Mouse (Mus musculus) layer of hippocampus, adult 18-20 months (tissue): ENCODE measurements around the gene Thsd4. TPM values are rescaled to one million over a fixed set of nuclear protein-coding genes. Genes with fewer than 3 reads are reported as not detected.

Source experiments
- DNase-seq, 2 experiments: peaks; one replicate each; pipeline ENCODE4 v3.0.0; 2022; ENCODE audit warnings: low spot score in 2 of 2
- total RNA-seq, 2 experiments: library from RNA; stranded (reverse); gene quantifications; 2 replicates each; pipeline ENCODE4 v1.2.3; 2021

Gene Thsd4
- total RNA-seq, 2 experiments from 2014 or later = 18.9 to 22.2 TPM

DNA sequence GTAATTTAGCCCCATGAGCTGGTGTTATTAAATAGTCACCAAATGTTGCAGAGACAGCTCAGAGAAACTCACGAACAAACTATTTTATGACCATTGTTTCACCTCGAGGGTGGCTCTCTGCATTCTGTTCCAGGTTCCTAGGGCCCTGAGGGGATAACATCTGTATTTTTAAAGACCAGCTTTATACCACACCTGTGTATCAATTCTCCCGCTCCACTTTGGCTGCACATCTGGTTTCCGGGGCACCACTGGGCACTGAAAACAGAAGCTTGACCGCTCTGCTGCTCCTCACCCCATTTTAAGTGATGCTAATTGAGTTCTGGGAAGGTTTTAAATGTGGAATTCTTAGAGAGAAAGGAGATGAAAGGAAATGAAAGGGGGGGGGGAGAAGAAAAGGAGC is 429.4 kb downstream of the Thsd4 start:
- no peak for DNase-seq

DNA sequence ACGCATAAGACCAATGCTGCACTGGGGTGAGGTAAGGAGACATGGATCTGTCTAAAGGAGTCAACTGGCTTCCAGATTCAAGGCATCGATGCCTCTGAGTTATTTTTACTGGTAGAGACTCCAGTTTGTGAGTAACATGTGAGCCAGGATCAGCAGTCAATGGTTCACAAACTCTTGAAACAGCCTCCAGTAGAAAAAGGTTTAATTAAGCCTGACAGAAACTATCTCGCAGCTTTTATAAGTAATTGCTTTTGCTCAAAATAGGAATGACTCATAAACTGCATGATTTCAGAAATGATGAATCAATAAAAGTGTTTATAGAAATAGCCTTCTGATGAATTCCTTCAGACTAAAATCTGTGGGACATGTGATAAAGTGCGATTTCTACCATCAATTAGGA is 432.4 kb downstream of the Thsd4 start:
- peak in 1 of 2 experiments; percentile 5 for DNase-seq

GRCm38 (mm10) chr9:60088101-60088500 is 433.7 kb downstream of the Thsd4 start:
- DNase-seq = peak in 1 of 2 experiments; percentile 18

- DNase-seq = no peak
These were observed 439.7 kb downstream of the Thsd4 start for GRCm38 (mm10) chr9:60082107-60082581.

GRCm38 (mm10) chr9:60077761-60078160 is 444.1 kb downstream of the Thsd4 start:
- DNase-seq = no peak

DNA sequence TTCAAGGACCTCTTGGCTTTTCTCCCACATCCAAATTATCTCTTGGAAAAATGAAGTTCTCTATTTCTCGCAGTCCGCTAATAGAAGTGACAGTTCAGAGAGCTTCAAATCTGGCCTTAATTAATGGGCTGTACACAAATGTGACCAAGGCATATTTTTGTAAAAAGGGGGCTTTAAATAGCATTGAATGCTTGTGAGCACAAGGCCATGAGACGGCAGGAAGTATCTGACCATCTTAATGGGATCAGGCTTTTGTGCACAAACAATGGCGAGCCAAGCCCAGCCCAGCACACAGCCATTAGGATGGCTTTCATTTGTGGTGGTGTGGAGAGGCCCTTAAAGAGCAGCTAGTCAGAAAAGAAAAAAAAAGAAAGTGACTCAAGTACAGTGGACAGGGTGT is 445.4 kb downstream of the Thsd4 start:
- DNase-seq = no peak

DNA sequence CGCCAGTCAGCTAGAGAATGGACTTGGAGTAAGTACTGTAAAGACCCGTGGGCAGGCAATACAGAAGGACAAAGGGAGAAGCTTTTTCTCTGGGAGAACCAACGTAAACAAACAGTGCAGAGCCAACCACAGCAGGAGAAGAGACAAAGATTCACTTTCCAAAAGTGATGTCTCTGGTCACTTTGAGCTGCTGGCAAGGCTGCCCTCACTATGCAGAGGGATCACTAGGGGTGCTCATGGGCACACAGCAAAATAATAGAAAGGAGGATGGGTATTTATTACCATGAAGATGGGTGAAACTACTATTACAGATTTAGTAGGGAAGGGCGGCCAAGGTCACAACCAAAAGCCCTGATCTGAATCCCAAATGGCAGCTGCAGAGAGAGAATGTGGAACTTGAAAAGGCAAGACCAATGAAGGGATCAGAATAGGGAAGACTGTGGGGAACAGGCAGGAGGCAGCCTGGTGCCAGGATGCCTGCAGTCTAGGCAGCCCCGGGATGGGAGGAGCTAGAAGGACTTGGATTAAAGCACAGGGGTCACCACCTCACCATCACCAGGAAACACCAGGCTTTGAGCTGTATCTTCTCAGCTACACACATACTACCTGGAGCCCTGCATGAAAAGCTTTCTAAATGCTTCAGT is 450.1 kb downstream of the Thsd4 start:
- no peak for DNase-seq

- DNase-seq = no peak
These were observed 454.6 kb downstream of the Thsd4 start for GRCm38 (mm10) chr9:60067241-60067640.

- DNase-seq = no peak
These were observed 456.7 kb downstream of the Thsd4 start for GRCm38 (mm10) chr9:60065184-60065583.

DNA sequence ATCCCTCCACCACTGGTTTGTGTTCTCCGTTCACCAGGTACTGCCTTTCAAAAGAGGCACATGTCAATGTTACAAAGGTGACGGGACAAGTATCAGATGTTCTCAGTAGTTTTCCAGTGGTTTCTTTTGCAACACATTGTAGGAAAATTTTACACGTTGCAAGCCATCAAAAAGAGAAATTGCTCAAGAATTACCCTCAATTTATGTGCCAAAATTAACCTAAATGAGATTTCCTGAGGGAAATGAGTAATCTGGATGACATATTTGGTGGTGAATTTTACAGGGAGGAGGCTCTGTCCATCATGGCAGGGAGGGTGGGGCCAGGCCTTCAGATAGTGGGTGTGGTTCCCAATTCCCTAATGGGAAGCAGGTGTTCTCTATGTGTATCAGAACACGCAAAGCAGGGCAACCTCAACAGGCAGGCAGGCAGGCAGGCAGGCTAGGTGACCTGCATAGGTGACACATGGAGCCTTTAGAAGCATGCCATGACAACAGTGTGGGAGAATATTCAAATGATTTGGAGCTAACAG is 458.6 kb downstream of the Thsd4 start:
- peak in 1 of 2 experiments; percentile 11 for DNase-seq

GRCm38 (mm10) chr9:60056131-60056530 is 465.7 kb downstream of the Thsd4 start:
- DNase-seq = no peak

GRCm38 (mm10) chr9:60054951-60055350 is 466.9 kb downstream of the Thsd4 start:
- peak; percentile 48 to 75 for DNase-seq

DNA sequence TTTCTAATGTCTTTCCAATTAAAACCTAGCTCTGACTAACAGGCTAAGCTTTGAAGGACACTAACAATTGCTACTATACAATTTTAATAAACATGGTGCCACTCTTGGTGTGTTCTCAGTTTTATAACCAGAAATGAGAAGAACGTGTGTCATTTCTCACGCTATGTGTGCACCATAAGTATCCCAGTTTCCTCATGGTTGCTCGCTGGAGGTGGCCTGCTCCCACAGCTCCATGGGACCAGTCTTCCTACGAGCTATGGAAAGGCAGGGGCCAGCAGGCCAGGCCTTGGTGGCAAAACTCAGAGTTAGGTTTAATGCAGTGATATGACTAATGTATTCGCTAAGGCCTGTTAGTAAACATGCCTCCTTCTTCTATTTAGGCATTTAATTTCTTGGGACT is 468.7 kb downstream of the Thsd4 start:
- DNase-seq = no peak

- DNase-seq = no peak
These were observed 469.4 kb downstream of the Thsd4 start for GRCm38 (mm10) chr9:60052415-60052814.

DNA sequence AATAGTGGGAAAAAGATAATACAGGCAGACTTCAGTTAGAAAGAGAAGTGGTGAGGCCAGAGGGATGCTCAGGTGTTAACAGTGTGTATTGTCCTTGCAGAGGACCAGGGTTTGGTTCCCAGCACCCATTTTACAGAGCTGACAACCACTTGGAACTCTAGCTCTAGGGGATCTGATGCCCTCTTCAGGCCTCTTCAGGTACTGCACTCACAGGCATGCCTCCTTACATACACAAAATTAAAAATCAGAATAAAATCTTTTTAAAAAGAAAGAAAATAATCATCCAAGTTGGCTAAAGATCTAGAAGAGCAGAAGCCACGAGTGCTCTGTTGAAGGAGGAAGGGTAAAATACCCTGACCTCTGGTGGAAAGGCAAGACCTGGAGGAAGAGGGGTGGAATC is 478.7 kb downstream of the Thsd4 start:
- no peak for DNase-seq

DNA sequence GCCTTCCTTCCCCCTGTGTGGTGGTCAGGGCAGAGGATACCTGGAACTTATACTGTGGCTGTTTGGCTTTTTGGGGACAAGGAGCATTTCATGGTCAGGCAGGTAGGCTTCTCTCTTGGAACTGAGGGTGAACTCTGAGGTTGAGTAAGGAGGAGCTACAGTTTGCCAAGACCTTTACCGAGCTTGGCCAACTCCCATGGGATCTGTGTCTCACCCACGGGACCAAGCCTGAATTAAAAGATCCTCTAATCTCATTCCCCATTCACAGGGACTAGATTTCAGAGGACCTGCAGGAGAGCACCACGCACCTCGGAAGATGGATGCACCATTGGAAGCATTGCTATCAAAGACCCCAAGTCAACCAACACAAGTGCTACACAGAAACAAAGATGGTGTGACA is 487.0 kb downstream of the Thsd4 start:
- DNase-seq = no peak

- no peak for DNase-seq
These were observed 494.6 kb downstream of the Thsd4 start for GRCm38 (mm10) chr9:60027234-60027633.

DNA sequence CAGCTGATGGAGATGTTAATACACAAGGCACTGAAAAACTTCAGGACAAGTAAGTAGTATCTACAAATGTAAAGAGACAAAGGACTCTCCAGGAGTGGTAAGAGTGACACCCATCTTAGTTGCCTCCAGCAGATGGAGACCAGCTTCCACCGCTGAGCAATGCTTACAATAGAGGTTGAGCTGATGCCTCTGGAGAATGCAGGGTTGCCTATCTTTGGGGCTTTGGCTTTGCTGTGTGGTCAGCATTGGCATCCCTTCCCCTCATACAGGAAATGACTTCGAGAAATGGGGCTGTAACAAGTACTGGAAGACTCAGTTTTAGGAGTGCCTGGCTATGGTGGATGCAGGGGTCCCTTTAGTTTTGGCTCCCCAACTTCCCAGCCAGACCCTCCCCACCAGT is 495.1 kb downstream of the Thsd4 start:
- no peak for DNase-seq

DNA sequence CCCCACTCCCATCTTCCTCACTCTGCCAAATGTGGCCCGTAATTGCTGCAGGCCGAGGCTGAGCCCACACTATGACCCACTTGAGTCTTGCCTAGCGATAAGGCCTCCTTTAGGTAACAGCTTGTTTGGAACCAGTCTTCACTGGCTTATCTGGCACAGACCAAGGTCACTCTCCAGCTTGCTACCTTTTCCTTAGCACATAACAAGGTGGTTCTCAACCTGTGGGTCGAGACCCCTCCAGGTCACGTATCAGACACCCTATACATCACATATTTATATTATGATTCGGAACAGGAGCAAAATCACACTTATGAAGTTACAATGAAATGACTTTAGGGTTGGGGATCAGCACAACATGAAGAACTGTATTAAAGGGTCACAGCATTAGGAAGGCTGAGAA is 495.9 kb downstream of the Thsd4 start:
- DNase-seq = no peak

GRCm38 (mm10) chr9:60024971-60025370 is 496.9 kb downstream of the Thsd4 start:
- DNase-seq = no peak

GRCm38 (mm10) chr9:60024545-60024944 is 497.3 kb downstream of the Thsd4 start:
- DNase-seq = no peak

DNA sequence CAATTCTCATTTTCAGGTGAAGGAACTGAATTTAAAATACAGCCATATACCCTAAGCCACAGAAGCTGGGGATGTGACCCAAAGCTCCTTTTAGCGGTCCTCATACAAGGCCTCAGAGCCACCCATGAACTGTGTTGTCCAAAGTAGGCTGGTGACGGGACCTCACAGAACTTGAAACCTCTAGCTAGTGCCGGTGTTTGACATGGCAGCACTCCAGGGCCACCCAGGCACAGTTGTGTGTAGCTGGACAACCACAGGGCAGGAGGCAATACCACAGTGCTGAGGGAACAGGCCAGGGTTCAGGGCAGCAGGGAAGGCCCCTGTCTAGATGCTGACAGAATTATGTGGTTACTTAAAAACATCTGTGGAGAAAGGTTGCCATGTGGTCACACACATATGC is 499.5 kb downstream of the Thsd4 start:
- DNase-seq = no peak

GRCm38 (mm10) chr9:60020444-60020843 is 501.4 kb downstream of the Thsd4 start:
- DNase-seq = no peak
